Mouse (Mus musculus) monocyte, adult 5-6 weeks (primary cell): ENCODE results near the gene 1700034I23Rik. TPM values are rescaled to one million over a fixed set of nuclear protein-coding genes. Genes with fewer than 3 reads are reported as not detected.
"Not testable (repeated sequence)": the region's sequence is repeated elsewhere in the genome, so short reads cannot be mapped to it uniquely, and the experiment has no call there.

Experiments used
- ATAC-seq: fragments of 153-309, 156-312 bp; replicated peaks from 2 replicates; pipeline ENCODE4 v1.8.0; 2017; ENCODE audit warnings: mild to moderate bottlenecking; ENCODE audit not compliant: low TSS enrichment, insufficient number of reproducible peaks, severe bottlenecking, poor library complexity, low FRiP score
- total RNA-seq: library from RNA; stranded (forward); fragments of 200-1000, 200-491, 200-594 nt; gene quantifications from 3 replicates; pipeline ENCODE4 v1.2.3, GENCODE M21; 2017

1700034I23Rik gene
- total RNA-seq, result not detected in 3 replicates

DNA sequence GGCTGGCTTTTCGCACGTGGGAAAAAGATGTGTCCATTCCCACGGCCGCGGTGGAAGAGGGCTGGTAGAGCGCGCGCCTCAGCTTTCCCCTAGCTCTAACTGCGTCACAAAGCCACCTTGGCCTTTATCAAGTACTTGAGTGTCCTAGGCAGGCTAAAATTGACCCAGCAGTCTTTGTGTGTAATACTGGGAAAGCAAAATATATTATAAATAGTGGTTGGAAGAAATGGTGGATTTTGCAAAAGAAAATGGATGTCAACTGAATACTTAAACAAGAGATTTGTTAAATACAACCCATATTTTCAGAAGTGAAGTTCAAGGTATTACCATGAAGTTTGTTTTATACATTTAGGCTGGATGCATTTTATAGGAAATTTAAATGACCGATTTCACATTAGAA, at the start of gene 1700034I23Rik:
Gene 1700034I23Rik, minus strand, starts transcription at position 101 of the 400 bp plus-strand sequence.
- ATAC-seq, result not testable (repeated sequence)

DNA sequence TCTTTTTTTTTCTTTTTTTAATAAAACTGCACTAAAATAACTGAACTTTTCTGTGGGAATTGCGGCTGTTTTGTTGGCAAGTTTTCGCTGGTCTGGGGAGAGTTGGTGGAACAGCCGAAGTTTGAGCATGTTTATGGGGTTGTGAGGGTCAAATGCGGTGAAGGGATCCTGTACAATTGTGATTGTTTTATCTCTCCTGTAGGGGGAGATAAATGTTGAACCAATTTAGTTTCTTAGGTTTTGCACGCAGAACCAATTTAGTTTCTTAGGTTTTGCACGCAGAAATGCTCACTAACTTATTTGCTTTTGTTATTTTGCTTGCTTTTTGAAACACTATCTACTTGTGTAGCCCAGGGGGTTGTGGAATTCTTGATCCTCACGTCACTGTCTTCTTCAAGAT, 49.0 kb upstream of the 1700034I23Rik start:
- no peak for ATAC-seq

DNA sequence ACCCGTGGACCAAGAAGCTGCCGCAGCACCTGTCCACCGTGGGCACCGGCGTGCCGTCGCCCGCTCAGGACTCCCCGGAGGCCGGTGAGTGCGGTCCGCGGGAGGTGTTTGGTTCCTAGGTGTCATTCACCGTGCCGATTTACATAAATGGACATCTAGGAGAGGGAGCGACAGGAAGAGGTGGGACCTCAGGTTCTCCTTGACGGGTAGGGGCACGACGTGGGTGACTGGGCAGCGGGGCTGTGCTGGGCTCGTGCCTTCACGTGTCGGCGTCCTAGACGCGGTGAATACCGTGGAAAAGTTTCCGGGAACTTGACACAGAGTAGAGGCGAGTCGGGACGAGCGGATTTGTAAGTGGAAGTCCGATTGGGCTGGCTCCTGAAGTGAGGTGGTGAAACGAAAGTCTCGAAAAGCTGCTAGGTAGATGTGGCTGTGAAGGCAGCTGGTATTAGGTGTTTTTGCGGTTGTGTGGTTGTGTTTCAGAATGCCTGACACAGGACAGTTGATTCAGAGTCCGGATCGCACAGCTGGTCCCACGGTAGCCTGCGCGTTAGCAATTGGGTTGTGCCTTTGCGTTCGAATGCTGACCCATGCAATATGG, 48.4 kb upstream of the 1700034I23Rik start:
- ATAC-seq, result peak; percentile 9; the same call in 1 of the 2 replicates

DNA sequence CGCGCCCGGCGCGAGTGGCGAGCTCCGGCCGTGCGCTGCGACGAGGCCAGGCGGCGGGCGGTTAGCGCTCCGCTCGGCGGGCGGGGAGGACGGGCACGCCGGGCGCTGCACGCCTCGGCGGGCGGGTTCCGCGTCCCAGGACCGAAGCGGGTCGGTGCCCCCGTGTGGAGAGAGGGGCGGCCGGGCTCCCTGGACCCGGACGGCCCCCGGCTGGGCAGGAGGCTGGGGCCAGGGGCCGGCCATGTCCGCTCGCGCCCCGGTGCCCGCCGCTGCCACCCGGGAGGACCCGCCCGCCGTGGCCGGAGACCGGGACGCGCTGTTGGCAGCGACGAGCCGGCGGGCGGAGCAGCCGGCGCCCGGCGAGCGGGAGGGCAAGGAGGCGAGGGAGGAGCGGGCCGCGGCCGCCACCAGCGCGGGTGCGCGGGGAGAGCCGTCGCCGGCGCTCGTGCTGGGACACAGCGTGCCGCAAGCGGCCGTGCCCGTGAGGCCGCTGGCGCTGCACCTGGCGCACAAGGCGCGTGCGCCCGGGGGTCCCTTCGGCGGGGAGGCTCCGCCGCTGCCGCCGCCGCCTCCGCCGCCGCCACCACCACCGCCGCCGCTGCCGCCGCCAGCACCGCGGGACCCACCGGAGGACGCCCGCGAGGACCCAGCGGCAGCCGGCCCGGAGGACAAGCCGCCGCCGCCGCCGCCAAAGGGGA, 47.7 kb upstream of the 1700034I23Rik start:
- no peak for ATAC-seq

DNA sequence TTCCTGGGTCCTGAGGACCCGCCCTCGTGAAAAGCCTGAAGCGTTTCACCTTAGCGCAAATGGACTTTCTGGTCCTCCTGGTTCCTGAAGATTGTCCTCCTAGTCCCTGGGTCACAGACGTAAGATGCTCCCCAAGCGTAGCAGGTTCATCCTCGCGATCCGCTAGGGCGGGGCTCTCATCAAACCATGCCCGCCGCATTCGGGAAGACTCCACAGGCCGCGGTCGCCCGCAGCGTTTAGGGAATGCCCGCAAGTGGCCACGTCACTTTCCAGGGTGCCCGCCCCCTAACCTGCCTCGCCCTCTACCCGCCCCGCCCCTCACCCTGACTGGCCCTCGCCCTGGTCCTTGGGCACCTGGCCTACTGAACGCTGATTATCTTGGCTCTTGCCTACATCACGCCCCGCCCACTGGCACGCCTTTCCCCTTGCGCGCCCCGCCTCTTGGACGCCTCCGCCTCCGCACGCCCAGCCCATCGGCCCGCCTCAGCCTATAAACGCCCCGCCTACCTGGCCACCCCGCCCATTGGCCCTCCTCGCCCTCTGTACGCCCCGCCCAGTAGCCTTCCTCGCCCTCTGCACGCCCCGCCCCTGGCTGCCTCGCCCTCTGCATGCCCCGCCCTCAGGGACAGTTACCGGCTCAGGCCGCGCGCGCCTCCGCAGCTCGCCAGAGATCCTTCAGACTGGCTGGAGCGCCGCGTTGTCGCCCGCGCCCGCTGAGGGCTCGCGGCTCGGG, 47.0 kb upstream of the 1700034I23Rik start, which contains the start of gene Larp1b:
Gene Larp1b, plus strand, starts transcription at position 659 of the 733 bp plus-strand sequence.
- peak; percentile 96 for ATAC-seq

DNA sequence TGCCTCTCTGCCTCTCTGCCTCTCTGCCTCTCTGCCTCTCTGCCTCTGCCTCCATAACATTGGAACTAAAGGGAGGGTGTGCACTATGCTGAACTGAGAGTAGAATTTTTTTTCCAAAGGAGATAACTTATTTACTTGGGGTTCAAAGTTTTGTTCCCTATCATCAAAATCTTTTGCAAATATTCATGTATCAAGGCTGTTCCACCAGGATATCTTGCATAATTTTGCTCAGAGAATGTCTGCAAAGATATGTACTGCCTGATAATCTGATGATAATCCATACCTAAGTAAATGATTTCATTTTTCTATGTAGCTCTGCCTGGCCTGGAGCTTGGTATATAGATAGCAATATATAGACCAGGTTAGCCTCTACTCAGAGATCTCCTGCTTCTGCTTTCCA, 36.7 kb upstream of the 1700034I23Rik start:
- no peak for ATAC-seq

DNA sequence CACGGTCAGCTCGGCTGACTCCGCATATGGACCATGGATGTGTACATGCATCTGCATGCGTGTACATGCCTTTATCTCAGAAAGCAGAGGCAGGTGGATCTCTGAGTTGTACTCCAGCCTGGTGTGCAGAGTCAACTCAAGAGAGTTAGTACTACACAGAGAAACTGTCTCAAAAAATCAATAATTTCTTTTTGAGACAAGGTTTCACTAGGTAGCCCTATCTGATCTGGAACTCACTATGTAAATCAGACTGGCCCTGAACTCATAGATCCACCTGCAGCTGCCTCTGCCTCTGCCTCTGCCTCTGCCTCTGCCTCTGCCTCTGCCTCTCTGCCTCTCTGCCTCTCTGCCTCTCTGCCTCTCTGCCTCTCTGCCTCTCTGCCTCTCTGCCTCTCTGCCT, 36.2 kb upstream of the 1700034I23Rik start:
- ATAC-seq, result no peak

DNA sequence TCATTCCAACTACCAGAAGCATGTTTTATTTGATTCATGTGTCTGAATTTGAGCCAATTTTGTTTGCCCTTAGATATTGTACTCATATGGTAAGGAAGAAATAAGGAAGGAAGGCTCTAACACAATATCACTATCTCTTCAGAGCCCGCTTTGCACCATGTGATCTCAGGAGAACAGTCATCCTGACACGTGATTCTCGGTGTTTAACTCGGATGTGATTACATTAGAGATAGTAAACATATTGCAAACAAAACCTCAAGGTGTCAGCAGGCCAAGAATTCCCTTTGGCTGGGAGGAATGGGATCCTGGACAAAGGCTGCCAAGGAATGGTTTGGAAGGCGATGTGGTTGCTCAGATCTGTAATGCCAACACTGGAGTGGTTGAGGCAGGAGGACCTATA, 35.8 kb upstream of the 1700034I23Rik start:
- no peak for ATAC-seq

DNA sequence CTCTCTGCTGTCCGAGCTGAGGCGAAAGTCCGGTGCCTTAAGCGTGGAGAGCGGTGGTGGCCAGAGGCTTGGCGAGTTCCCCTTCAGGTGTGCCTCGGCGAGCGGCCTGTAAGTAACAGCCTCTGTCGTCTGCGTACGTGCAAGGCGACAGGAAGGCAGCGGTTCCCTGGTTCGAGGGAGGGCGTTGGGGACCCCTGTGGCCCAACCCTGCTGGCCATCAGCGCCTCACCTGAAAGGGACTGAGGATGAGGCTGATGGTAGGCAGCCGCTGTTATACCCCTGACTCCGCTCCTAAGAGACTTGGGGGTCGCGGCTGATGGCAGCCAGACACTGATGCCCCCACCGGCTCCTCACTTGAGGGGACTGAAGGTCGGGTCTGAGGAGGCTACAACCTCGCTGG, 8.0 kb downstream of the 1700034I23Rik start:
- not testable (repeated sequence) for ATAC-seq

DNA sequence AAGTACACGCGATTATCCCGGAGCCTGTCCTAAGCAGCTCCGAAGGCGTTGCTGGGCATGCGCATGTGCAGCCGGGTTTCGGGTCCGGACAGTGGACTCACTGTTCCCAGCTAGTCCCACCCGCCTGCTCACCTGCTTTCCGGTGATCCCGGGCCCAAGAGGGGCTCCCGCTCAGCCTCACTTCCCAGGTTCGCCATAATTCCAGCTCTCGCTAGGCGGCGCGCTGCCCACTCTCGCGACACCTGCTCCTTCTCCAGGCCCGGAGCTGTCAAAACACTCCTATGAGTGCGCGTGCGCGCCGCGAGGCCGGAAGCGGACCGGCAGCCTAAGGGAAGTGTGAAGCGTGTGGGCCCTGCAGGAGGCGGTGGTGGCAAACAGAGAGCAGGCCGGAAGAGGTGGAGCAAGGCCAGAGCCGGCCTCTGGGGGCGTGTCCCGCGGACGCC, 8.5 kb downstream of the 1700034I23Rik start:
- ATAC-seq, result peak; percentile 96

DNA sequence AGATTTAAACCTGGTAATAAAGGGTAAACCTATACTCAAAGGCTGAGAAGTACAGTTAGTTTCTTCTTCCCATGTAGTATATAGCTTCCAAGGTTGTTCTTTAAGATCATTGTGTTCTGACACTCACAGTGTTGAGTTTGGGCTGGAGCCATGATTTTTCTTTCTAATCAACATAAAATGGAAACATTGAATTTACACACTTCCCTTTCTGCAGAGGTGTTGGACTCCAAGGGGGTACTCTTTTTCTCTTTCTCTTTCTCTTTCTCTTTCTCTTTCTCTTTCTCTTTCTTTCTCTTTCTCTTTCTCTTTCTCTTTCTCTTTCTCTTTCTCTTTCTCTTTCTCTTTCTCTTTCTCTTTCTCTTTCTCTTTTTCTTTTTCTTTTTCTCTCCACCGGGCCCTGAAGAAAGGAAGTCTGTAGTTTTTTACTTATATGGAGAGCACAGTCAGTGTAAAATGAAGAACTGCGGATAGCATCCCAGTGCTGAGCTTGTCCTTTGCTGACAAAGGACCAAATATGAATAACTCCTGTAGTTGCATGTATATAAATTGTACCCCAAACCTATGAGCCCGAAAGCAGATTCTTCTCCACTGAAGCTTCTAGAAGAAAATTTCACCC, 49.1 kb downstream of the 1700034I23Rik start:
- ATAC-seq, result not testable (repeated sequence)

Other genes starting within 250 kb of the 1700034I23Rik start
- gene Slc25a31, start 193.7 kb downstream of the 1700034I23Rik start, total RNA-seq, result not detected in 3 replicates
- 18.0 to 43.6 TPM (median 18.3 TPM) in 3 replicates for gene Hspa4l, start 158.0 kb downstream of the 1700034I23Rik start, total RNA-seq
- 17.6 to 34.8 TPM (median 18.3 TPM) in 3 replicates for gene Plk4, start 102.5 kb downstream of the 1700034I23Rik start, total RNA-seq
- gene Mfsd8, start 55.7 kb downstream of the 1700034I23Rik start, total RNA-seq, result 2.6 to 10.7 TPM (median 8.4 TPM) in 3 replicates
- 4.1 to 7.1 TPM (median 6.8 TPM) in 3 replicates for gene Abhd18, start 55.6 kb downstream of the 1700034I23Rik start, total RNA-seq
- 22.7 to 32.9 TPM (median 28.8 TPM) in 3 replicates for gene Larp1b, start 47.3 kb upstream of the 1700034I23Rik start, total RNA-seq
- gene Pgrmc2, start 180.5 kb upstream of the 1700034I23Rik start, total RNA-seq, result 7.5 to 16.1 TPM (median 11.4 TPM) in 3 replicates